Mouse (Mus musculus): ENCODE measurements around the gene Tbx3.

GRCm38 (mm10) chr5:119686199-119686964, 15.9 kb downstream of the Tbx3 start:
- TF ChIP-seq CTCF (IDR thresholded peaks at IDR 0.05; ENCODE audit: low read depth) (peak; percentile 50), EP300 (IDR thresholded peaks at IDR 0.05; ENCODE audit: low read depth) (no peak)

Data from heart, postnatal 0 days (tissue).